Mouse (Mus musculus): ENCODE data around the gene C1qtnf3. TPM values are rescaled to one million over a fixed set of nuclear protein-coding genes. Genes with fewer than 3 reads are reported as not detected.

C1qtnf3 gene
- 0.98 and 2.0 TPM in 2 replicates for polyA plus RNA-seq (2014; fragmentation: Nextera tagmentation; extraction: Ambion mirVana)

DNA sequence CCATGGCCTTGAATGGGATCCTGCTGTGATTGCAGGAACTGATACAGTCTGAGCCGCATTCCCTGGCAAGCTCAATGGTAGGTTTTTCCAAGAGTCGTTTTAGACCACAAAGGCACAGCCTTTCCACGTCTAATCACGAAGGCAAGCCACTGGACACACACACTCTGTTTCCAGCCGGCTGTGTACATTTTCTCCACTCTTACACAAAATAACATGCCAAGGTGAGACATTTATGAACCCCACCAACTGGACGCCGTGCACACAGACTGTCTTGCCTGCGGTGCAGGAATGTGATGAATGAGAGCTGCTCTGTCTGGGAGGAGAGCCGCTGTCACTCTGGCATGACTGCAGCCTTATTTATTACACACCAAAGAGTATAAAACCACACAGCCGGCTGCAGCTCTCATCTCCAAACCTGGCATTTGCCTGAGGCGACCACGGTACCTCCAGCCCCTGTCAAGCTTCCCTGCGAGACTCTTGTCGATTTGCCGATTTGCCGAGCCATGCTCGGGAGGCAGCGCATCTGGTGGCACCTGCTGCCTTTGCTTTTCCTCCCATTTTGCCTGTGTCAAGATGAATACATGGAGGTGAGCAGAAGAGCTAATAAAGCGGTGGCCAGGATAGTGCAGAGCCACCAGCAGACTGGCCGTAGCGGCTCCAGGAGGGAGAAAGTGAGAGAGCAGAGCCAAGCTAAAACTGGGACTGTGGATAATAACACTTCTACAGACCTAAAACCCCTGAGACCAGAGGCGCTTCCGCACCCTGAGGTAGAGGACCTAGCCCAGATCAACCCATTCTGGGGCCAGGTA is at the start of gene C1qtnf3:
Gene C1qtnf3 (plus strand): TSS at position 382 of the 809 bp plus-strand sequence.
- no peaks in the 10 kb centered on the region for H3K36me3 ChIP-seq (ENCODE audit: control insufficient read depth, insufficient read depth, low read length)
- no peak within 1 kb of the TSS for H3K27ac ChIP-seq (ENCODE audit: low read length)
- H3K4me1 ChIP-seq (ENCODE audit: control insufficient read depth, insufficient read depth, low read length) = no peaks in the 10 kb centered on the region
- 53% methylated on average over 23 of the region's 23 CpGs for WGBS
- no peaks in the 10 kb centered on the region for H3K27me3 ChIP-seq (ENCODE audit: control insufficient read depth, insufficient read depth, low read length)
- no peak within 1 kb of the TSS for H3K9ac ChIP-seq (replicated peaks; ENCODE audit: low read depth, low read length)
- H3K4me2 ChIP-seq (replicated peaks; ENCODE audit: low read depth, low read length) = no peak within 1 kb of the TSS
- no peaks in the 10 kb centered on the region for H3K9me3 ChIP-seq (ENCODE audit: control insufficient read depth, low read depth, low read length)
- no peak for ATAC-seq (ENCODE audit: insufficient number of reproducible peaks, insufficient read depth, low FRiP score, low read depth)
- no peak within 1 kb of the TSS for H3K4me3 ChIP-seq (ENCODE audit: low read depth, low read length)

DNA sequence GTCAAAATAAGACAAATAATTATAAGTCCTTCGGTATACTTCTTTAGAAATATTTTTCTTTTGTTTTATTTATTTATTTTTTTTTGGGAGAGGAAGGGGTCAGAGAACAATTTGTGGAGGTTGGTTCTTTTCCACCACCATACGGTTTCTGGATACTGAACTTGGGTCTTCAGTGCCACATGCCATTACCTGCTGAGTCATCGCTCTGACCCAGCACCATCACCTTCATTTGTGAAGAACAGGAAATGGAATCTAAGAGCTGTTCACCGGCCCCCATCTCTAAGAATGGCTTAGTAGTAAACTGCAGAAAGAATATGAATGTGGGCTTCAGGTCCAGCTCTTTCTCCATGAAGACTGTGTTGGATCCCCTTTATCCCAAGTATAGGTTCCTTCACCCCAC is 49.8 kb upstream of the C1qtnf3 start:
- Histone ChIP-seq H3K9me3 (ENCODE audit: control insufficient read depth, low read depth, low read length) (no peaks in the 10 kb centered on the region), H3K9ac (replicated peaks; ENCODE audit: low read depth, low read length) (no peak overlapping the region), H3K4me3 (ENCODE audit: low read depth, low read length) (no peak overlapping the region), H3K27ac (ENCODE audit: low read length) (no peak overlapping the region), H3K4me1 (ENCODE audit: control insufficient read depth, insufficient read depth, low read length) (no peaks in the 10 kb centered on the region), H3K36me3 (ENCODE audit: control insufficient read depth, insufficient read depth, low read length) (no peaks in the 10 kb centered on the region), H3K4me2 (replicated peaks; ENCODE audit: low read depth, low read length) (no peak overlapping the region), H3K27me3 (ENCODE audit: control insufficient read depth, insufficient read depth, low read length) (no peaks in the 10 kb centered on the region)
- no peak for ATAC-seq (ENCODE audit: insufficient number of reproducible peaks, insufficient read depth, low FRiP score, low read depth)
- WGBS = 61% methylated on average over 4 of the region's 4 CpGs

DNA sequence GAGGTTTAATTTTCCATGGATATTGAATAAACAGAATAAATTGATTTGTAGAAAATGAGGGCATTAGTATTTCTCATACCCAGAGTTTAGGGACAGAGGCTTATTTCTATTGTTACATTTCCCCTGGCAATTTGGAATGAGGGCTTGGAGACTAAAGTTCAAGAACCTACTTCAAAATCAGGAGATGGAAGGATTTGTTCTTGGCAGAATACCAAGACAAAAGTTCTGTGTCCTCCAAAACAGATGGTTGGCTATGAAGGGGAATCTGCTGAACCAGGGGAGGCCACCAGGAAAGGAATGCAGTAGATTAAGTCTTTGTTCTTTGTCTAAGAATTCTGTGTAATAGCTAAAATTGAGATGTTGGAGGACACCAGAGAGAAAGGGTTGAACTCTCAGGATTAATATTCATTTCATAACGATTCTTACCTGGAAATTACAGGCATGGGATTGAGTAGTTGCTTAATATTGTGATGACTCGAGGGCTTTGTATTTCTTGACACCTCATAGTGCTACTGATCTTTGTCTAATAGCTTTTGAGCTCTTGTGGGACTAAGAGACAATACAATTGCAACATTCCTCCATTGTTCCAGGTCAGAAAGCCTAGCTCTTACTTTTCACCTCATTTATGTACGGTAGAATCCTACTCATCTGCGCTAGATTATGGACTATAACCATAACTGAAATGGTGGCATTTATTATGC is 35.4 kb upstream of the C1qtnf3 start:
- H3K9me3 ChIP-seq (ENCODE audit: control insufficient read depth, low read depth, low read length) = no peaks in the 10 kb centered on the region
- 86% methylated on average over 4 of the region's 4 CpGs for WGBS
- H3K4me3 ChIP-seq (ENCODE audit: low read depth, low read length) = no peak overlapping the region
- no peaks in the 10 kb centered on the region for H3K27me3 ChIP-seq (ENCODE audit: control insufficient read depth, insufficient read depth, low read length)
- H3K4me2 ChIP-seq (replicated peaks; ENCODE audit: low read depth, low read length) = no peak overlapping the region
- no peak overlapping the region for H3K27ac ChIP-seq (ENCODE audit: low read length)
- H3K9ac ChIP-seq (replicated peaks; ENCODE audit: low read depth, low read length) = no peak overlapping the region
- ATAC-seq (ENCODE audit: insufficient number of reproducible peaks, insufficient read depth, low FRiP score, low read depth) = no peak
- H3K4me1 ChIP-seq (ENCODE audit: control insufficient read depth, insufficient read depth, low read length) = no peaks in the 10 kb centered on the region
- no peaks in the 10 kb centered on the region for H3K36me3 ChIP-seq (ENCODE audit: control insufficient read depth, insufficient read depth, low read length)

DNA sequence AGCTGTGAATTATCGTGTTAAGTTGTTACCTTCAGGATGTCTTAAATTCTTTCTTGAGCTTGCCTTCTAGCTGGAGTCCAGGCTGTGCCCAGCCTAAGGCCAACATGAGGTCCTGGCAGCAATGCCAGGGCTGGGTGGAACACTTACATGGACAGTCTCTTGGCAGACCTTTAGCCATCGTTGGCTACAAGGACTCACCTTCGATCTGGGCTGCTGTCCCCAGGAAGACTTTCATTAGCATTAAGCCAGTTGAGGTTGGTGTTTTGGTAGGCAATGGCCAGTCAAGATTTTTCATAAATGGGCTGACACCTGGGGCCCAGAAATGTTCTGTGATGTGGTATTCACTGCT is 34.8 kb upstream of the C1qtnf3 start:
- Histone ChIP-seq H3K4me2 (replicated peaks; ENCODE audit: low read depth, low read length) (no peak overlapping the region), H3K27me3 (ENCODE audit: control insufficient read depth, insufficient read depth, low read length) (no peaks in the 10 kb centered on the region), H3K27ac (ENCODE audit: low read length) (no peak overlapping the region), H3K4me1 (ENCODE audit: control insufficient read depth, insufficient read depth, low read length) (no peaks in the 10 kb centered on the region), H3K4me3 (ENCODE audit: low read depth, low read length) (no peak overlapping the region), H3K9me3 (ENCODE audit: control insufficient read depth, low read depth, low read length) (no peaks in the 10 kb centered on the region), H3K9ac (replicated peaks; ENCODE audit: low read depth, low read length) (no peak overlapping the region), H3K36me3 (ENCODE audit: control insufficient read depth, insufficient read depth, low read length) (no peaks in the 10 kb centered on the region)
- no peak for ATAC-seq (ENCODE audit: insufficient number of reproducible peaks, insufficient read depth, low FRiP score, low read depth)
- 92% methylated on average over 3 of the region's 3 CpGs for WGBS

DNA sequence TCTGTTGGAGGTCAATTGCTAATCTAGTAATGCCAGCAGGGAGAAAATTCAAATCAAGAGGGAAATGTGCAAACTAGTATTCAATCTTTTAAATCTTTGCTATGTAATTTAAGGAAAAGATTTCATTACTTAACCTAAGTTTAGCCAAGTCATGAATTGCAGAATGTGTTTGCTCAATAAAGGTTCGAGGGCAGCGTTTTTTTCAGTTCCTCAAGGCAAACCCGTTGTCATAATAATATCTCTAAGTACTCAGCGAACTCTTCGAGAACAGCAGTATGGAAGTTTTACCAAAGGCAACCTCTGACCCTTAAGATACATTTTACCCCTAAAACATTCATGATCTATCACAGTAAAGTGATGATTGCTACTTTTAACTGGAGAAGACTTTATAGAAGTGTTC is 31.9 kb upstream of the C1qtnf3 start:
- ATAC-seq (ENCODE audit: insufficient number of reproducible peaks, insufficient read depth, low FRiP score, low read depth) = no peak
- Histone ChIP-seq H3K4me3 (ENCODE audit: low read depth, low read length) (no peak overlapping the region), H3K4me1 (ENCODE audit: control insufficient read depth, insufficient read depth, low read length) (no peaks in the 10 kb centered on the region), H3K9ac (replicated peaks; ENCODE audit: low read depth, low read length) (no peak overlapping the region), H3K27me3 (ENCODE audit: control insufficient read depth, insufficient read depth, low read length) (no peaks in the 10 kb centered on the region), H3K9me3 (ENCODE audit: control insufficient read depth, low read depth, low read length) (no peaks in the 10 kb centered on the region), H3K4me2 (replicated peaks; ENCODE audit: low read depth, low read length) (no peak overlapping the region), H3K36me3 (ENCODE audit: control insufficient read depth, insufficient read depth, low read length) (no peaks in the 10 kb centered on the region), H3K27ac (ENCODE audit: low read length) (no peak overlapping the region)
- WGBS = 63% methylated on average over 5 of the region's 5 CpGs

DNA sequence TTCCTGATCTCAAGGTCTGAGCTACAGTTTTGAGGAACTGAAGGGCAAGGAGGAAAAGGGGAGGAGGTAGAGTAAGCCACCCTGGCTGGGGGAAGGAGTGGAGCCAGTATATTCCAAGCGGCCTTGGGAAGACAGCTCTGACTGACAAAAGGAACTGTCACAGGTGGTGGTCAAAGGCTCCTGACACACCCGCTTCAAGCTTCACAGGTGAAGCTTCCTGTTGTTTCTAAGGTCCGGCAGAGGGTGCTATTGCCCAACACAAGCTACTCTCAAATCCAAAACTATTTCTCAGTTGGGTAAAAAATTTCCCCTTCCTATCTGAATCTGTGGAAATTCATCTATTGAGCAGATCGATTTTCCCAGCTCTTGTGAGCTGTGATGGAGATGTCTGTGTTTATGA is 31.1 kb upstream of the C1qtnf3 start:
- Histone ChIP-seq H3K27me3 (ENCODE audit: control insufficient read depth, insufficient read depth, low read length) (no peaks in the 10 kb centered on the region), H3K9ac (replicated peaks; ENCODE audit: low read depth, low read length) (no peak overlapping the region), H3K4me2 (replicated peaks; ENCODE audit: low read depth, low read length) (no peak overlapping the region), H3K36me3 (ENCODE audit: control insufficient read depth, insufficient read depth, low read length) (no peaks in the 10 kb centered on the region), H3K27ac (ENCODE audit: low read length) (no peak overlapping the region), H3K4me3 (ENCODE audit: low read depth, low read length) (no peak overlapping the region), H3K9me3 (ENCODE audit: control insufficient read depth, low read depth, low read length) (no peaks in the 10 kb centered on the region), H3K4me1 (ENCODE audit: control insufficient read depth, insufficient read depth, low read length) (no peaks in the 10 kb centered on the region)
- ATAC-seq (ENCODE audit: insufficient number of reproducible peaks, insufficient read depth, low FRiP score, low read depth) = no peak
- WGBS = 20% methylated on average over 4 of the region's 4 CpGs

DNA sequence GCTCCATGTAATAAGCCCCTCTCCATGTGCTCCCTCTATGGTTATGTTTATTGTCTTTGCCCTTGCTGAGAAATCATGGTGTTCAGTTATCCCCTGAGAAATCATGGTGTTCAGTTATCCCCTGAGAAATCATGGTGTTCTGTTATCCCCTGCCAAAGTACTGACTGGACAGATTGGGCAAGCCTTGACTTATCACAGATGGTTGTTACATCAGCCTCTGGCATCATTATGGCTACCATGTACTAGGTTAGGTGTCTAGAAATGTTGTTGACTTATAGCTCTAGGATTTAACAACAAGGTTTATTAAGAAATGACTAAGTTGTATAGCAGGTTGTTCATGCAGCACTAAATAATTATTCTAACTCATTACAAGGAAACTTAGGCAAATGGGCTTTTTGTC is 30.1 kb upstream of the C1qtnf3 start:
- Histone ChIP-seq H3K4me1 (ENCODE audit: control insufficient read depth, insufficient read depth, low read length) (no peaks in the 10 kb centered on the region), H3K36me3 (ENCODE audit: control insufficient read depth, insufficient read depth, low read length) (no peaks in the 10 kb centered on the region), H3K9me3 (ENCODE audit: control insufficient read depth, low read depth, low read length) (no peaks in the 10 kb centered on the region), H3K4me2 (replicated peaks; ENCODE audit: low read depth, low read length) (no peak overlapping the region), H3K4me3 (ENCODE audit: low read depth, low read length) (no peak overlapping the region), H3K9ac (replicated peaks; ENCODE audit: low read depth, low read length) (no peak overlapping the region), H3K27ac (ENCODE audit: low read length) (no peak overlapping the region), H3K27me3 (ENCODE audit: control insufficient read depth, insufficient read depth, low read length) (no peaks in the 10 kb centered on the region)
- ATAC-seq (ENCODE audit: insufficient number of reproducible peaks, insufficient read depth, low FRiP score, low read depth) = no peak

DNA sequence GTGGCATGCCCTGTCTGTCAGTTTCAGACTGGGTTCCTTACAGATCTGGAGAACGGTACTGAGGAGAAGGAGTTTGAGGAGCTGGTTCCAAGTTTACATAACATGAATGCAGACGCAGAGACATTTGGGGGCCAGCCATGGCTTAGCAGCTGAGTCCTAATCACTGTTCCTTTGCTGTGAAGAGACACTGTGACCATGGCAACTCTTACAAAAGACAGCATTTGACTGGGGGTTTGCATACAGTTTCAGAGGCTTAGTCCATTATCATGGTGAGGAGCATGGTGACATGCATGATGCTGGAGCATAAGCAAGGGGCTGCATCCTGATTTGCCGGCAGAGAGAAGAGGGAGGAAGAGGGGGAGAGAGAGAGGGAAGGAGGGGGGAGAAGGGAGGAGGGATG is 29.6 kb upstream of the C1qtnf3 start:
- no peak overlapping the region for H3K27ac ChIP-seq (ENCODE audit: low read length)
- no peaks in the 10 kb centered on the region for H3K9me3 ChIP-seq (ENCODE audit: control insufficient read depth, low read depth, low read length)
- H3K4me1 ChIP-seq (ENCODE audit: control insufficient read depth, insufficient read depth, low read length) = no peaks in the 10 kb centered on the region
- H3K36me3 ChIP-seq (ENCODE audit: control insufficient read depth, insufficient read depth, low read length) = no peaks in the 10 kb centered on the region
- WGBS = 42% methylated on average over 3 of the region's 3 CpGs
- no peak for ATAC-seq (ENCODE audit: insufficient number of reproducible peaks, insufficient read depth, low FRiP score, low read depth)
- H3K9ac ChIP-seq (replicated peaks; ENCODE audit: low read depth, low read length) = no peak overlapping the region
- H3K4me3 ChIP-seq (ENCODE audit: low read depth, low read length) = no peak overlapping the region
- H3K4me2 ChIP-seq (replicated peaks; ENCODE audit: low read depth, low read length) = no peak overlapping the region
- no peaks in the 10 kb centered on the region for H3K27me3 ChIP-seq (ENCODE audit: control insufficient read depth, insufficient read depth, low read length)
